Mouse (Mus musculus): ENCODE measurements at regions not wholly inside any gene's neighbourhood (a gene's known extent, or its start where the extent isn't known, plus 50 kb on each side); places are given as distances from the start of the nearest gene placed in this dataset.

- Histone ChIP-seq H3K9me3 (no peaks in the 10 kb centered on the region), H3K36me3 (no peaks in the 10 kb centered on the region), H3K4me2 (replicated peaks) (peak overlapping the region; percentile 51), H3K27ac (peak overlapping the region; percentile 76), H3K27me3 (replicated peaks) (no peaks in the 10 kb centered on the region), H3K4me3 (replicated peaks) (no peak overlapping the region), H3K4me1 (replicated peaks) (peaks cover 15% of the 10 kb centered on the region), H3K9ac (peak overlapping the region; percentile 9; the same call in 1 of the 2 replicates)
- 34% methylated on average over 19 of the region's 19 CpGs for WGBS
- peak; percentile 52 for ATAC-seq
Observed at GRCm38 (mm10) chr13:37483010-37483855, 138.2 kb downstream of the Ly86 start.

- ATAC-seq = no peak
- Histone ChIP-seq H3K27me3 (replicated peaks) (no peaks in the 10 kb centered on the region), H3K4me3 (replicated peaks) (no peak overlapping the region), H3K27ac (no peak overlapping the region), H3K9me3 (no peaks in the 10 kb centered on the region), H3K9ac (no peak overlapping the region), H3K36me3 (no peaks in the 10 kb centered on the region), H3K4me1 (replicated peaks) (peaks cover 12% of the 10 kb centered on the region), H3K4me2 (replicated peaks) (no peak overlapping the region)
- WGBS = 84% methylated on average over 4 of the region's 4 CpGs
Observed at GRCm38 (mm10) chr13:37484631-37485030, 139.6 kb downstream of the Ly86 start.

GRCm38 (mm10) chr13:37492115-37493001 lies 147.3 kb downstream of the Ly86 start:
- no peaks in the 10 kb centered on the region for H3K27me3 ChIP-seq (replicated peaks)
- H3K36me3 ChIP-seq = no peaks in the 10 kb centered on the region
- H3K4me3 ChIP-seq (replicated peaks) = no peak overlapping the region
- H3K9ac ChIP-seq = no peak overlapping the region
- H3K27ac ChIP-seq = no peak overlapping the region
- peak; percentile 71 for ATAC-seq
- 47% methylated on average over 11 of the region's 11 CpGs for WGBS
- H3K9me3 ChIP-seq = no peaks in the 10 kb centered on the region
- H3K4me2 ChIP-seq (replicated peaks) = no peak overlapping the region; the same call in 1 of the 2 replicates
- peaks cover 3% of the 10 kb centered on the region; the same call in 1 of the 2 replicates for H3K4me1 ChIP-seq (replicated peaks)

- Histone ChIP-seq H3K9me3 (no peaks in the 10 kb centered on the region), H3K4me1 (replicated peaks) (peaks cover 3% of the 10 kb centered on the region; the same call in 1 of the 2 replicates), H3K36me3 (no peaks in the 10 kb centered on the region), H3K4me3 (replicated peaks) (no peak overlapping the region), H3K4me2 (replicated peaks) (no peak overlapping the region), H3K27ac (no peak overlapping the region), H3K27me3 (replicated peaks) (no peaks in the 10 kb centered on the region), H3K9ac (no peak overlapping the region)
- 95% methylated on average over 1 of the region's 1 CpGs for WGBS
- no peak for ATAC-seq
Observed at GRCm38 (mm10) chr13:37493331-37493730, 148.3 kb downstream of the Ly86 start.

- no peaks in the 10 kb centered on the region for H3K27me3 ChIP-seq (replicated peaks)
- no peaks in the 10 kb centered on the region for H3K36me3 ChIP-seq
- no peak overlapping the region for H3K4me3 ChIP-seq (replicated peaks)
- H3K9ac ChIP-seq = no peak overlapping the region
- H3K4me1 ChIP-seq (replicated peaks) = peaks cover 3% of the 10 kb centered on the region; the same call in 1 of the 2 replicates
- 70% methylated on average over 8 of the region's 8 CpGs for WGBS
- ATAC-seq = no peak
- H3K27ac ChIP-seq = no peak overlapping the region
- H3K9me3 ChIP-seq = no peaks in the 10 kb centered on the region
- H3K4me2 ChIP-seq (replicated peaks) = no peak overlapping the region
Observed at GRCm38 (mm10) chr13:37495272-37495932, 150.4 kb downstream of the Ly86 start.

GRCm38 (mm10) chr13:37497986-37498385 lies 153.0 kb downstream of the Ly86 start:
- H3K9me3 ChIP-seq = no peaks in the 10 kb centered on the region
- ATAC-seq = no peak
- no peak overlapping the region for H3K4me3 ChIP-seq (replicated peaks)
- H3K27ac ChIP-seq = no peak overlapping the region
- no peaks in the 10 kb centered on the region for H3K36me3 ChIP-seq
- no peaks in the 10 kb centered on the region for H3K4me1 ChIP-seq (replicated peaks)
- H3K4me2 ChIP-seq (replicated peaks) = no peak overlapping the region
- H3K27me3 ChIP-seq (replicated peaks) = no peaks in the 10 kb centered on the region
- WGBS = 58% methylated on average over 3 of the region's 3 CpGs
- H3K9ac ChIP-seq = no peak overlapping the region

GRCm38 (mm10) chr13:37500668-37501286 lies 155.8 kb downstream of the Ly86 start:
- Histone ChIP-seq H3K4me1 (replicated peaks) (peaks cover 6% of the 10 kb centered on the region), H3K27ac (no peak overlapping the region), H3K9ac (no peak overlapping the region), H3K27me3 (replicated peaks) (no peaks in the 10 kb centered on the region), H3K4me3 (replicated peaks) (no peak overlapping the region), H3K4me2 (replicated peaks) (no peak overlapping the region), H3K36me3 (no peaks in the 10 kb centered on the region), H3K9me3 (no peaks in the 10 kb centered on the region)
- WGBS = 63% methylated on average over 4 of the region's 4 CpGs
- ATAC-seq = peak; percentile 70; the same call in 1 of the 2 replicates

GRCm38 (mm10) chr13:37503449-37503848 lies 158.4 kb downstream of the Ly86 start:
- no peaks in the 10 kb centered on the region for H3K27me3 ChIP-seq (replicated peaks)
- no peak overlapping the region for H3K4me2 ChIP-seq (replicated peaks)
- 91% methylated on average over 6 of the region's 6 CpGs for WGBS
- no peak overlapping the region for H3K27ac ChIP-seq
- H3K4me3 ChIP-seq (replicated peaks) = no peak overlapping the region
- no peak for ATAC-seq
- no peaks in the 10 kb centered on the region for H3K36me3 ChIP-seq
- no peak overlapping the region for H3K9ac ChIP-seq
- H3K4me1 ChIP-seq (replicated peaks) = peaks cover 27% of the 10 kb centered on the region
- no peaks in the 10 kb centered on the region for H3K9me3 ChIP-seq

- 82% methylated on average over 3 of the region's 3 CpGs for WGBS
- Histone ChIP-seq H3K4me2 (replicated peaks) (no peak overlapping the region), H3K4me3 (replicated peaks) (no peak overlapping the region), H3K27ac (no peak overlapping the region), H3K27me3 (replicated peaks) (no peaks in the 10 kb centered on the region), H3K9ac (no peak overlapping the region), H3K9me3 (no peaks in the 10 kb centered on the region), H3K4me1 (replicated peaks) (peaks cover 32% of the 10 kb centered on the region), H3K36me3 (no peaks in the 10 kb centered on the region)
- ATAC-seq = no peak
Observed at GRCm38 (mm10) chr13:37503898-37504297, 158.9 kb downstream of the Ly86 start.

- Histone ChIP-seq H3K4me2 (replicated peaks) (no peak overlapping the region), H3K27ac (no peak overlapping the region), H3K27me3 (replicated peaks) (no peaks in the 10 kb centered on the region), H3K4me3 (replicated peaks) (no peak overlapping the region), H3K4me1 (replicated peaks) (peaks cover 36% of the 10 kb centered on the region), H3K9ac (no peak overlapping the region), H3K36me3 (no peaks in the 10 kb centered on the region), H3K9me3 (no peaks in the 10 kb centered on the region)
- WGBS = 76% methylated on average over 10 of the region's 10 CpGs
- ATAC-seq = no peak
Observed at GRCm38 (mm10) chr13:37504373-37504772, 159.4 kb downstream of the Ly86 start.

- Histone ChIP-seq H3K9ac (no peak overlapping the region), H3K27ac (peak overlapping the region; percentile 54)
- no peak for ATAC-seq
Observed at GRCm38 (mm10) chr13:37505617-37506016, 160.6 kb downstream of the Ly86 start.

More at GRCm38 (mm10) chr13:37505617-37506016, 160.6 kb downstream of the Ly86 start:
- H3K9me3 ChIP-seq = no peaks in the 10 kb centered on the region
- WGBS = 60% methylated on average over 3 of the region's 3 CpGs
- peaks cover 48% of the 10 kb centered on the region for H3K4me1 ChIP-seq (replicated peaks)
- no peak overlapping the region for H3K4me3 ChIP-seq (replicated peaks)
- H3K4me2 ChIP-seq (replicated peaks) = no peak overlapping the region
- H3K36me3 ChIP-seq = no peaks in the 10 kb centered on the region
- H3K27me3 ChIP-seq (replicated peaks) = no peaks in the 10 kb centered on the region

Data from intestine, embryonic 15.5 days (tissue).